Mouse (Mus musculus) MEL (cell line): ENCODE data around the gene Arrdc1.
"Not testable (repeated sequence)": the region's sequence is repeated elsewhere in the genome, so short reads cannot be mapped to it uniquely, and the experiment has no call there.

Experiments
- CTCF ChIP-seq, 3 experiments: IDR thresholded peaks in 2 of 3; conservative IDR thresholded peaks in 1 of 3; 2 replicates each; pipeline ENCODE4 v1.5.1; 2011 to 2012; ENCODE audit warnings: low read length in 3 of 3, low read depth in 2 of 3, mild to moderate bottlenecking in 2 of 3, improper control_type of control experiment in 1 of 3, inconsistent platforms in 1 of 3, mixed read lengths in 1 of 3, moderate library complexity in 1 of 3; ENCODE audit not compliant: control insufficient read depth in 1 of 3, insufficient read depth in 1 of 3, poor library complexity in 1 of 3, severe bottlenecking in 1 of 3
- HCFC1 ChIP-seq: IDR thresholded peaks from 2 replicates; pipeline ENCODE4 v1.6.1; 2012; ENCODE audit warnings: low read depth, mild to moderate bottlenecking, inconsistent platforms, low read length, improper control_type of control experiment, moderate library complexity
- MAFK ChIP-seq: IDR thresholded peaks from 2 replicates; pipeline ENCODE4 v1.6.1; 2011; ENCODE audit warnings: low read depth, mild to moderate bottlenecking, low read length, improper control_type of control experiment, borderline replicate concordance
- ZC3H11A ChIP-seq: IDR thresholded peaks from 2 replicates; pipeline ENCODE4 v1.6.1; 2012; ENCODE audit warnings: low read depth, mild to moderate bottlenecking, inconsistent platforms, low read length, improper control_type of control experiment

GRCm38 (mm10) chr2:24974452-24974851 lies 39.4 kb upstream of the Arrdc1 start:
- not testable (repeated sequence) for TF ChIP-seq ZC3H11A; MAFK; HCFC1; CTCF (IDR thresholded peaks at IDR 0.05 in 2 of 3, conservative IDR thresholded peaks at IDR 0.05 in 1 of 3; ENCODE audit: control insufficient read depth in 1 of 3, insufficient read depth in 1 of 3, low read depth in 2 of 3, low read length in 3 of 3, poor library complexity in 1 of 3, severe bottlenecking in 1 of 3)
